Mouse (Mus musculus) neural tube, postnatal 0 days (tissue): ENCODE results near the gene Fam169b. TPM values are rescaled to one million over a fixed set of nuclear protein-coding genes. Genes with fewer than 3 reads are reported as not detected.

Experiments used
- polyA plus RNA-seq: library from polyadenylated mRNA; unstranded; fragments of >200 nt; fragmentation: Nextera tagmentation; extraction: Ambion mirVana; gene quantifications from 2 replicates; pipeline ENCODE4 v1.2.1, GENCODE M21; 2015

Gene Fam169b
- polyA plus RNA-seq, result 0.08 and 0.09 TPM in 2 replicates

DNA sequence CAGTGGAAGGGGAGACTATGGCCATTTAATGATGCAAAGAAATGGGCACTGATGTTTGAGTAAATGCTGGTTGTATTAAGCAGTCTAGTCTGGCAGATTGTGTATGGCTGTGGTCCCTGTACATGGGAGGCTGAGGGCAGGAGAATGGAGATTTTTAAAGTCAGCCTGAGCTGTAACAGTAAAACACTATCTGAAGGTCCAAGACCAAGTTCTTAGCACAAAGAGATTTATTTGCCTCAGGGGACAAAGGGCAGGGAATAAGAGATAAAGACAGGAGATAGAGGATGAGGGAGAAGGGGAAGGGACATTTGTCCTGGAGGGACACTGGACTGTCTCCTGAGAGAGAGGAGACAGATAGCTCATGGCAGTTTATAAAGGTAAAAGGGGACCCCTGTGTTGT is at the start of gene Fam169b:
Fam169b (plus strand) TSS at position 325 of the 400 bp plus-strand sequence.

DNA sequence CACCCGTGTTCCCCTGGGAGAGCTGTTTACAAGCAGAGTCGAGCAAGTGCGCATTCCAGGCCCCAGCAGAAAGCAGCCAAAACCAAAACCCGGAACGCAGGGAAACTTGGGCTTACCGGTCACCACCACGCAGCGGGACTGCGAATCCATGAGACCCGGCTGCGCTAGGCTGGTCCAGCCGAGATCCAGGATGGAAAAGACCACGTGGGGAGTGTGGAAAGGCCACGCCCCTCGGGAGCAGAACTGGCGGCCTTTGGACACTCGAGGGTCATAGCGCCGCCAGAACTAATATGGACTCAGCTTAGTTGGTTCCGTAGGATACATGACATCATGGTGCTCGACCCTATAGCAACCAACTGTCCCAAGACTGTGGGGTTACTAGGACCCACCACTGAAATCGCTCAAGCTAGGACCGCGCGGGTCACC is 9.6 kb upstream of the Fam169b start, which contains the start of gene Pgpep1l:
Pgpep1l (minus strand) TSS at position 206 of the 426 bp plus-strand sequence.

Other genes starting within 250 kb of the Fam169b start
- not detected in 2 replicates for gene Pgpep1l, start 9.6 kb upstream of the Fam169b start, polyA plus RNA-seq